Mouse (Mus musculus) kidney, embryonic 16.5 days (tissue): Measurements from ENCODE around the gene Gm45902. TPM values are rescaled to one million over a fixed set of nuclear protein-coding genes. Genes with fewer than 3 reads are reported as not detected.
A peak's percentile ranks its signal among the peaks of the same experiment; 100 is the strongest.

Source experiments
- ATAC-seq: fragments of 200-750 bp; cut with Nextera tagmentation; 2 replicates; pipeline ENCODE4 v1.8.0; 2017; ENCODE audit warnings: moderate TSS enrichment; ENCODE audit not compliant: low FRiP score, low TSS enrichment
- H3K27ac ChIP-seq: fragments of 300-500 bp; sonication (generic); 2 replicates; pipeline ENCODE4 v1.5.1; 2014; ENCODE audit warnings: low read length
- H3K27me3 ChIP-seq: fragments of 300-500 bp; sonication (generic); 2 replicates; pipeline ENCODE4 v1.6.1; 2014; ENCODE audit warnings: low read length, control low read depth, mixed read lengths; ENCODE audit not compliant: insufficient read depth
- H3K36me3 ChIP-seq: fragments of 300-500 bp; sonication (generic); 2 replicates; pipeline ENCODE4 v1.6.1; 2014; ENCODE audit warnings: low read length, control low read depth, mixed read lengths; ENCODE audit not compliant: insufficient read depth
- H3K4me1 ChIP-seq: fragments of 300-500 bp; sonication (generic); 2 replicates; pipeline ENCODE4 v1.6.1; 2014; ENCODE audit warnings: low read length, control low read depth, mixed read lengths; ENCODE audit not compliant: insufficient read depth
- H3K4me2 ChIP-seq: fragments of 300-500 bp; sonication (generic); replicated peaks from 2 replicates; pipeline ENCODE4 v1.6.1; 2014; ENCODE audit warnings: low read depth, low read length
- H3K4me3 ChIP-seq: fragments of 300-500 bp; sonication (generic); 2 replicates; pipeline ENCODE4 v1.5.1; 2014; ENCODE audit warnings: mild to moderate bottlenecking, low read length
- H3K9ac ChIP-seq: fragments of 300-500 bp; sonication (generic); replicated peaks from 2 replicates; pipeline ENCODE4 v1.6.1; 2014; ENCODE audit warnings: low read length
- H3K9me3 ChIP-seq: fragments of 300-500 bp; sonication (generic); 2 replicates; pipeline ENCODE4 v1.6.1; 2016; ENCODE audit warnings: low read length, control low read depth
- WGBS: fragments of 180-500 bp; shearing (Covaris S2); extraction: QIAGEN DNeasy Blood & Tissue Kit; methylation state at CpG from one replicate; pipeline ENCODE4 v1.1.7; 2014; 5-methylcytosine and 5-hydroxymethylcytosine counted together
- polyA plus RNA-seq: library from polyadenylated mRNA; unstranded; fragments of >200 nt; fragmentation: Nextera tagmentation; extraction: Ambion mirVana; gene quantifications from 2 replicates; pipeline ENCODE4 v1.2.1, GENCODE M21; 2015

Gene Gm45902
- 5.1 and 5.9 TPM in 2 replicates for polyA plus RNA-seq

DNA sequence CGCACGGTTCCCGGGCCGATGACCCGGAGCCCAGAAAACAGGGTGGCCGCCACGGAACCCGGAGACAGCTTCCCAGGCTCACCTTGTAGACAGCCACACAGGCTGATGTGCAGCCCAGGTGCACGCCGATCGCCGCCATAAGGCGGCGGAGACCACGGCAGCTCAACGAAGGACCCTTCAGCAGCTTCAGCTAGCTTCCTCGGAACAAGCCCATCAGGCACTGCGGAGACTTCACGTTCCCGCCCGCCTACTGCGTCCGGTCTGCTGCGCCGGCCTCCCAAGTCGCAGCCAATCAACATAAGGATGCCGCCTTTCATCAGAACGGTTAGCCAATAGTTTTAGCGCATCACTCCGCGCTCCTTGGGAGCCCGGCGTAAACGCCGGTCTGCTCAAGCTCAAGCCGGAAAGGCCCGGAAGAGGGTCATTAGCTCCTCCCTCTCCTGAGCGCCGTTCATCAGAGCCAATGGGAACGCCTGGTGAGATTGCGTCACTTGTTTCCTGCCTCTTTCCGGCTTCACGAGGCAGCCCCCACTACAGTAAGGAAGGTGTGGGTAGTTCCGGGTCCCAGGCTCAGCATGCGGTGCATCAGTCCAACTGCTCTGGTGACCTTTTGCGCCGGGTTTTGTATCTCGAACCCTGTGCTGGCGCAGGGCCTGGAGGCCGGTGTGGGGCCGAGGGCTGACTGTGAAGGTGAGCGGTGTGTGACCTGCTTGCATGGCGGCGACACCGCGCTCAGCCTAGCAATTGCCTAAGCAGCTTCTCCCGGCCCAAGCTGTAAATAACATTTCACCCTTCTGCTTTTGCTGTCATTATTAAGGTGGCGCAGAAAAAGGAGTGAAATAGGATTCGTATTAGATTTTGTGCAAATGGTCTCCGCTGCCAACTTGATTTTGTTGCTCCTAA, at the start of gene Gm45902, which contains the start of the genes Hspa14 and Cdnf:
Gene Gm45902, minus strand, starts transcription at position 239 of the 903 bp plus-strand sequence.
Gene Hspa14, minus strand, starts transcription at position 263 of the 903 bp plus-strand sequence.
Gene Cdnf, plus strand, starts transcription at position 479 of the 903 bp plus-strand sequence.
- peak within 1 kb of the TSS; percentile 86 for H3K4me3 ChIP-seq
- no peaks in the 10 kb centered on the region for H3K9me3 ChIP-seq
- ATAC-seq = peak; percentile 100
- no peaks in the 10 kb centered on the region for H3K27me3 ChIP-seq
- under 1% methylated on average over 60 of the region's 60 CpGs for WGBS
- H3K4me2 ChIP-seq = peak within 1 kb of the TSS; percentile 78
- H3K9ac ChIP-seq = peak within 1 kb of the TSS; percentile 89
- peaks cover 23% of the 10 kb centered on the region for H3K36me3 ChIP-seq
- H3K27ac ChIP-seq = peak within 1 kb of the TSS; percentile 84
- H3K4me1 ChIP-seq = peaks cover 13% of the 10 kb centered on the region; the same call in 1 of the 2 replicates

DNA sequence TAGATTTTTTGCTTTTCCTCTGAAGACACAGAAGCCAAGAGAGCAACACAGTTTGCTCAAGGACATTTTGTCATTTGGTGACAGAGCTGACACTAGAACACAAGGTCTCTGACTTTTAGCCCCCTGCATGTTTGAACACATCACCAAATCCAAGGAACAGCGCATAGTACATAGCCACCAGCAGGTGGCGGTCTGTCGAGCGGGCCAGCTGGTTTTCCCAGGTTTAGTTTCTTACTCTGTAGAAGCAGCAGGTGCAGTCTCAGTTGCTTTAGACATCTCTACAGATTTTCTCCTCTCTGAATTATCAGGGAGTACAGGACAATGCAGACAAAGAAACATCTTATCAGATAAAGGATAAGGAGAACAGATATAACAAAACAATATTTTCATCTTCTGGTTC, 34.0 kb upstream of the Gm45902 start:
- no peaks in the 10 kb centered on the region for H3K36me3 ChIP-seq
- no peak overlapping the region for H3K27ac ChIP-seq
- H3K4me3 ChIP-seq = no peak overlapping the region
- no peak overlapping the region for H3K4me2 ChIP-seq
- H3K4me1 ChIP-seq = no peaks in the 10 kb centered on the region; the same call in 1 of the 2 replicates
- no peaks in the 10 kb centered on the region for H3K27me3 ChIP-seq
- no peak overlapping the region for H3K9ac ChIP-seq
- H3K9me3 ChIP-seq = no peaks in the 10 kb centered on the region
- WGBS = under 1% methylated on average over 4 of the region's 4 CpGs
- peak; percentile 39; the same call in 1 of the 2 replicates for ATAC-seq

DNA sequence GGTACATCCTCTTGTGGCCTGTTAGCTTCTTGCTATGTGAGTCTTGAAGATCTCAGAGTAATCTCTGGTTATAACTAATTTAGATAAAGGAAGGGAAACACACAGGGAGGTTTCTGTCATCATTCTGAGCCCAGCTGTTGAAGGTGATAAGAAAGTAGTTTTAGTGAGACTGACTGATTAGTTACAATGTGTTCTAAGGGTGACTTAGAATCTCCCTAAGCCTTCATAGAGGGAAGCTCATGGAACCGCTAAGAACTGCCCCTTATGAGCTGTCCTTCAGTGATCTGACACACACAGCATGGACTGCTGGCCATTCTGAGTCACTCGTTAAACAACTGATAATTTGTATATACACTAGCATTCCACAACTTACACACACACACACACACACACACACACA, 33.5 kb upstream of the Gm45902 start:
- WGBS = 74% methylated on average over 2 of the region's 2 CpGs
- H3K4me1 ChIP-seq = no peaks in the 10 kb centered on the region; the same call in 1 of the 2 replicates
- no peak overlapping the region for H3K27ac ChIP-seq
- H3K9me3 ChIP-seq = no peaks in the 10 kb centered on the region
- no peak for ATAC-seq
- H3K9ac ChIP-seq = no peak overlapping the region
- H3K4me3 ChIP-seq = no peak overlapping the region
- H3K36me3 ChIP-seq = no peaks in the 10 kb centered on the region
- no peaks in the 10 kb centered on the region for H3K27me3 ChIP-seq
- no peak overlapping the region for H3K4me2 ChIP-seq

DNA sequence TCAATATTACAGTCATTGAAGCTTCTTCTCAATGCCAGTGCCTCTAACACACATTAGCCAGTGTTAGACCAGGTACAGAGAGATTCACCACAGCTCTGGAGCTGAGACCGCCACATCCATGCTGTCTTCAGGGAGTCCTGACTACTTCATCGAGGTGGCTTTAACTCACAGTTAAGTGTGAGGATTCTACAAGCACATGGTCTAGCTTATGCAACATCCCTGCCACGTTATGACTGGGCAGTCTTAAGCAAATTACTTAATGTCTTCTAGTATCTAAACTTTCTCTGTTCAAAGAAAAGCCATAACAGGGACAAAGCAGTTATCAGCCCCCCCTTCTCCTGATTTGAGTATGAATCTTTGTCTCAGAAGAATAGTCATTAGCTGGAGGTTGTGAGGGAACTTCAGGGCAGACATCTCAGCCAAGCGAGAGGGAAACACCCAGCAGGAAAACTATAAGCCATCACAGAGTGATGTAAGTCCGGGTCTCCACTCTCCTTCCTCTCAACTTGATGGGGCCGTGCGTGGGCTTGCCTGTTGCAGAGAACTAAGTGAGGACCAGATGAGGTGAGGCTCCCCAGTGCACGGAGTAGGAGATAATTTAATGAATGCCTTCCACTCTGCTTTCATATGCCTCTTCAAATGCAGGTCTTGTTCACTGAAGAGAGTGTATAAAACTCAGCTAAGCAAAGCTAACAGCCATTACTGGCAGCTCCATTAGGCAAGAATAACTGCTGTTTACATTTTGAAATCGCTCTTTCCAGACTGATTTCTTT, 28.9 kb upstream of the Gm45902 start:
- H3K4me3 ChIP-seq = no peak overlapping the region
- no peak overlapping the region for H3K4me2 ChIP-seq
- no peaks in the 10 kb centered on the region for H3K27me3 ChIP-seq
- H3K9me3 ChIP-seq = no peaks in the 10 kb centered on the region
- H3K4me1 ChIP-seq = no peaks in the 10 kb centered on the region; the same call in 1 of the 2 replicates
- no peaks in the 10 kb centered on the region for H3K36me3 ChIP-seq
- no peak overlapping the region for H3K27ac ChIP-seq
- 63% methylated on average over 9 of the region's 9 CpGs for WGBS
- H3K9ac ChIP-seq = no peak overlapping the region
- no peak for ATAC-seq

DNA sequence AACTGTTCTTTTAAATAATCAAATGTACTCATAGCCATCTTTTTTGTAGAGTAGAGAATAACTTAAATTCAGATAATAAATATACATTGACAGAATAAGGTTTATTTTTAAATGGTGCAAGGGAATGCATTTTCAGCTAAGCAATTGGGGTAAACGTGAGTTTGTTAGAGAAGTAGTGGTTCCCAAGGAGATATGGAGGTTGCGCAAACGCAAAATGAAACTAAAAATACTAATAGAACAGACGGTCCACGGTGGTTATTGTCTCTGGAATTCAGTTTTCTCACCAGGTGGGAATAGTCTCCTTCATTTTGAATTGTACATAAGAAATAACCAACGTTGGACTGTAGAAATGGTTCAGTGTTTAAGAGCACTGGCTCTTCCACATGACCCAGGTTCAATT, 13.7 kb upstream of the Gm45902 start:
- WGBS = 80% methylated on average over 6 of the region's 6 CpGs

DNA sequence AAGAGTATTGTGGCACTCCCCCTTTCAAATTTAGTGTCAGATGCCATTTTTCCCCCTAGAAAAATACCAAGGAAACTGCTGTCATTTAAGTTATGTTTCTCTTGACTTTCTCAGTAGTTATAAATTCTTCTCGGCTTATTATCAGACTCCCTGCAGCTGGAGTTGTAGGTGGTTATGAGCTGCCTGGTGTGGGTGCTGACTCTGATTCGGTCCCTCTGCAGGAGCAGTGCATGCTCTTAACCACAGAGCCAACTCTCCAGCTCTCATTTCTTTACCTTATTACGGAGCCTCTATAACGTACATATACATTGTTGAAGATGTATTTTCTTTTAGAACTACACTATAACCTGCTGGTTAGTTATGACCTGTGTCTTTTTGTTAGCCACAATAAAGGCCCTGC, 10.0 kb upstream of the Gm45902 start:
- no peaks in the 10 kb centered on the region for H3K36me3 ChIP-seq
- H3K9ac ChIP-seq = no peak overlapping the region
- WGBS = 80% methylated on average over 4 of the region's 4 CpGs
- H3K4me2 ChIP-seq = no peak overlapping the region
- ATAC-seq = no peak
- H3K27ac ChIP-seq = no peak overlapping the region
- H3K9me3 ChIP-seq = no peaks in the 10 kb centered on the region
- H3K4me3 ChIP-seq = no peak overlapping the region
- no peaks in the 10 kb centered on the region for H3K27me3 ChIP-seq
- no peaks in the 10 kb centered on the region for H3K4me1 ChIP-seq

More for the DNA sequence above, 13.7 kb upstream of the Gm45902 start:
- Histone ChIP-seq H3K36me3 (no peaks in the 10 kb centered on the region), H3K27ac (no peak overlapping the region), H3K9me3 (no peaks in the 10 kb centered on the region), H3K9ac (no peak overlapping the region), H3K4me2 (no peak overlapping the region), H3K4me3 (no peak overlapping the region), H3K4me1 (no peaks in the 10 kb centered on the region), H3K27me3 (no peaks in the 10 kb centered on the region)
- no peak for ATAC-seq

DNA sequence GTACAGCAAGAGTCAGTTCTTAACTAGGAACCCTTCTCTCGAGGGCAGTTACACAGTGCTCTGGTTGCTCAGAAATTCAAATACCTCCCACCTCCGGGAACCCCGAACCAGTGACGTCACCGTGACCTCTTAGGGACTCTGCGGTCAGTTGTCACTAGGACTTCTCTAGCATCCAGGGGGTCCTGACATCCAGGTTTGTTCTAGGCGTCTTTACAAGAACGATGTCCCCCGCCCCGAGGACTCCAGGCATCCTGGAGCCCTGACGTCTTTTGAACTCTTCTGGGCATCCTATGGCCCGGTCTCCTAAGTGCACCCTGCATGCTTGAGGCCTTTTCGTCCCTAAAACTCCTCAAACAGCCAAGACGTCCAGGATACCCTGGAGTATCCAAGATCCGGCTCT, 514 bp downstream of the Gm45902 start:
- H3K36me3 ChIP-seq = peaks cover 26% of the 10 kb centered on the region
- H3K4me2 ChIP-seq = peak overlapping the region; percentile 78
- peak overlapping the region; percentile 89 for H3K9ac ChIP-seq
- peaks cover 13% of the 10 kb centered on the region; the same call in 1 of the 2 replicates for H3K4me1 ChIP-seq
- WGBS = 0% methylated on average over 15 of the region's 15 CpGs
- no peak for ATAC-seq
- no peaks in the 10 kb centered on the region for H3K9me3 ChIP-seq
- peak overlapping the region; percentile 84 for H3K27ac ChIP-seq
- H3K27me3 ChIP-seq = no peaks in the 10 kb centered on the region
- peak overlapping the region; percentile 86 for H3K4me3 ChIP-seq

DNA sequence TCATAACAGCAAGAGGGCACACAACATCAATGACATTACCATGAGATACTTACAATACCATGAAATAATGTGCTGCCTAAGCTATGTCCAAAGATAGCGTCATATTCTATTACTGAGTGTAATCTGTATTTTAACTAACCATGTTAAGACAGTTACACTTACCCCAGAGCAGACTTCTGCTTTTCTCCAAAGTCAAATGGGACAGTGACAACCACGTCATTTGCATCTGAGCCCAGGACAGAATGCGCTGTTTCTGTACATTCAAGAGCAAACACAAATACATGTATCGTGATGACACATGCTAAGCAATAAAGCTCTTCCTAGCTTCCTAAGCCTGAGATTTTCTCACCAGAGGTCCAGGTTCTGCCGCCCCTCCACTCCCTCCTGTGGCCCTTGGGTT, 11.7 kb downstream of the Gm45902 start:
- Histone ChIP-seq H3K27ac (no peak overlapping the region), H3K4me2 (no peak overlapping the region), H3K9ac (no peak overlapping the region), H3K4me1 (no peaks in the 10 kb centered on the region), H3K36me3 (peaks cover 44% of the 10 kb centered on the region), H3K4me3 (no peak overlapping the region), H3K27me3 (no peaks in the 10 kb centered on the region), H3K9me3 (no peaks in the 10 kb centered on the region)
- 96% methylated on average over 5 of the region's 5 CpGs for WGBS
- ATAC-seq = no peak

DNA sequence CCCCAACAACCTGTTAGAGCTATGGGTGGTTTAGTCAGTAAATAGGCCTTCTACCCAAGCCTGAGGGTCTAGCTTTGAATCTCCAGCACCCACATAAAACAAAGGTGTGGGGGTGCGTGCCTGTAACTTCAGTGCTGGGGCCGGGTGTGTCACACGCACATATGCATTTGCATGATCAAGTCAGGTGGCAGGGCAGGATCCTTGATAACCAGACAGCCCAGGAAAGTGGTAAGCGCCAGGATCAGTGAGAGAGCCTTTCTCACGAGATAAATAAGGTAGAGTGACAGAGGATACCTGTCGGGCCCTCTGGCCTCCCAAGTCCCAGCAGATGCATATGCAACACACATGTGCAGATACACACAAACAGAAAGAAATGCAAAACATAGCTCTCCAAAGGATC, 13.0 kb downstream of the Gm45902 start:
- H3K4me3 ChIP-seq = no peak overlapping the region
- no peak for ATAC-seq
- no peak overlapping the region for H3K27ac ChIP-seq
- WGBS = 92% methylated on average over 6 of the region's 6 CpGs
- no peaks in the 10 kb centered on the region for H3K27me3 ChIP-seq
- no peaks in the 10 kb centered on the region for H3K4me1 ChIP-seq
- no peaks in the 10 kb centered on the region for H3K9me3 ChIP-seq
- H3K36me3 ChIP-seq = peaks cover 52% of the 10 kb centered on the region
- H3K4me2 ChIP-seq = no peak overlapping the region
- no peak overlapping the region for H3K9ac ChIP-seq
